Comparison of ENCODE assay signal across 8 mouse cellular contexts in the genomic region with DNA sequence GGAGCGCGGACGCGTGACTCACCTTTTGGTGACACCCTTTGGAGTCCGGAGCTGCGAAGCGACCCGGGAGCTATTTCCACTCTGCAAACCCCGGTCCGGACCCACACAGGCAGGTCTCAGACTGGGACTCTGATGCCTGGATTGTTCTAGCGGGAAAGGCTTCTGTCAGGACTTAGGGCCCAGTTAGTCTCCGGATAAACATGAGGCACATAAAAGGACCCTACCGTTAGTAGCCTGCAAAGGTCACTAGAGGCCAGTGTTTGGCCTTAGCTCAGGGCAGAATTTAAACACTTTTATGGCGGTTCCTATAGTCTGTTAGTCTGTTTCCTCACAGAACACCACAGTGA. TPM values are rescaled to one million over a fixed set of nuclear protein-coding genes. Genes with fewer than 3 reads are reported as not detected.
DNase-seq lines count a peak whose midpoint lies in the region; ATAC-seq lines count a peak whose summit lies in the region.

No protein-coding gene starts in this region.

- 0 out of 2 replicates have a peak overlapping the region, but pooled peaks have one; percentile 10 for H3K27ac ChIP-seq in heart, embryonic 11.5 days (ENCODE audit: low read depth, low read length)
- H3K27ac ChIP-seq in forebrain, embryonic 11.5 days (ENCODE audit: low read depth, low read length) = no peak overlapping the region
- H3K27ac ChIP-seq in neural tube, embryonic 13.5 days (replicated peaks) = no peak overlapping the region

- WGBS in heart, embryonic 11.5 days (ENCODE audit: insufficient replicate concordance) = 4% methylated on average over 14 of the region's 14 CpGs
- under 1% methylated on average over 14 of the region's 14 CpGs for WGBS in forebrain, embryonic 11.5 days
- WGBS in neural tube, embryonic 13.5 days = under 1% methylated on average over 14 of the region's 14 CpGs

- H3K27me3 ChIP-seq in heart, embryonic 11.5 days (ENCODE audit: control insufficient read depth, insufficient read depth, low read length) = peaks cover 40% of the 10 kb centered on the region
- no peaks in the 10 kb centered on the region; the same call in 1 of the 2 replicates for H3K27me3 ChIP-seq in forebrain, embryonic 11.5 days (ENCODE audit: control insufficient read depth, insufficient read depth, low read length)
- H3K27me3 ChIP-seq in neural tube, embryonic 13.5 days = peaks cover 43% of the 10 kb centered on the region

- H3K9ac ChIP-seq in heart, embryonic 11.5 days (ENCODE audit: low read depth, low read length) = peak overlapping the region; percentile 71
- H3K9ac ChIP-seq in forebrain, embryonic 11.5 days (ENCODE audit: low read length) = peak overlapping the region; percentile 84
- peak overlapping the region; percentile 77 for H3K9ac ChIP-seq in neural tube, embryonic 13.5 days

- intact Hi-C loops in heart, postnatal 25 days (cut with DNase I) = loop anchor here (5.0 kb wide), 1 partner anchor 52 kb away; no protein-coding TSS in a partner anchor

- H3K4me2 ChIP-seq in heart, embryonic 11.5 days = peak overlapping the region; percentile 98
- H3K4me2 ChIP-seq in forebrain, embryonic 11.5 days (ENCODE audit: low read depth, low read length, severe bottlenecking) = peak overlapping the region; percentile 91
- H3K4me2 ChIP-seq in neural tube, embryonic 13.5 days = peak overlapping the region; percentile 87

- H3K36me3 ChIP-seq in heart, embryonic 11.5 days (ENCODE audit: control insufficient read depth, insufficient read depth, low read length) = no peaks in the 10 kb centered on the region
- H3K36me3 ChIP-seq in forebrain, embryonic 11.5 days (ENCODE audit: control insufficient read depth, insufficient read depth, low read length) = no peaks in the 10 kb centered on the region
- no peaks in the 10 kb centered on the region for H3K36me3 ChIP-seq in neural tube, embryonic 13.5 days

- H3K4me1 ChIP-seq in heart, embryonic 11.5 days (ENCODE audit: control insufficient read depth, insufficient read depth, low read length) = peaks cover 7% of the 10 kb centered on the region; the same call in 1 of the 2 replicates
- peaks cover 6% of the 10 kb centered on the region; the same call in 1 of the 2 replicates for H3K4me1 ChIP-seq in forebrain, embryonic 11.5 days (replicated peaks; ENCODE audit: control insufficient read depth, insufficient read depth, low read length)
- peaks cover 15% of the 10 kb centered on the region for H3K4me1 ChIP-seq in neural tube, embryonic 13.5 days (replicated peaks)

- no peak for DNase-seq in heart, postnatal 25 days (ENCODE audit: low spot score)
- DNase-seq in ES-CJ7 (ENCODE audit: low read depth, low spot score) (peak; percentile 29), adipocyte (ENCODE audit: low spot score) (no peak)
- no peak for DNase-seq in forebrain, embryonic 11.5 days (ENCODE audit: low spot score)
- DNase-seq in kidney, postnatal 4 days = peak; percentile 44 to 61
- DNase-seq in urinary bladder, adult 18-20 months (ENCODE audit: low spot score in 2 of 2) = no peak

- no peaks in the 10 kb centered on the region for H3K9me3 ChIP-seq in heart, embryonic 11.5 days (replicated peaks; ENCODE audit: control insufficient read depth, low read length)
- H3K9me3 ChIP-seq in forebrain, embryonic 11.5 days (ENCODE audit: control insufficient read depth, low read length) = no peaks in the 10 kb centered on the region
- H3K9me3 ChIP-seq in neural tube, embryonic 13.5 days = no peaks in the 10 kb centered on the region

- peak; percentile 47; the same call in 1 of the 2 replicates for ATAC-seq in heart, embryonic 11.5 days (replicated peaks; ENCODE audit: insufficient number of reproducible peaks, low FRiP score, low TSS enrichment)
- ATAC-seq in forebrain, embryonic 11.5 days (replicated peaks; ENCODE audit: low FRiP score) = peak; percentile 38
- ATAC-seq in neural tube, embryonic 13.5 days (ENCODE audit: low read depth) = peak; percentile 40

- H3K4me3 ChIP-seq in heart, embryonic 11.5 days (ENCODE audit: low read depth, low read length) = peak overlapping the region; percentile 75
- H3K4me3 ChIP-seq in forebrain, embryonic 11.5 days (ENCODE audit: low read depth, low read length) = peak overlapping the region; percentile 79
- H3K4me3 ChIP-seq in neural tube, embryonic 13.5 days = peak overlapping the region; percentile 72

RNA-seq across cellular contexts. Expression of gene Wnt5b, which starts 0.3 kb away (rescaled TPM):
- 6.8 and 7.3 TPM in 2 replicates for polyA plus RNA-seq in heart, embryonic 11.5 days (2014; fragmentation: Nextera tagmentation; extraction: Ambion mirVana)
- total RNA-seq in heart, postnatal 25 days (2021) = 1 to 10 TPM; 3.1 to 3.6 TPM
- 14.5 and 16.1 TPM in 2 replicates for polyA plus RNA-seq in forebrain, embryonic 11.5 days (2014; fragmentation: Nextera tagmentation; extraction: Ambion mirVana)
- polyA plus RNA-seq in neural tube, embryonic 13.5 days (2015; fragmentation: Nextera tagmentation; extraction: Ambion mirVana) = 4.3 and 5.5 TPM in 2 replicates

Comparison
In these comparisons a context has a peak if more than half of its experiments do, and no peak if none do; other contexts are left out.
1. DNase-seq: peak in ES-CJ7 (single experiment) and kidney, postnatal 4 days (2 of 2); none in heart, postnatal 25 days (single experiment), forebrain, embryonic 11.5 days (single experiment), urinary bladder, adult 18-20 months (0 of 2) and adipocyte (single experiment).
2. Peak in every context shown above with its lines, with median percentiles within 50 percentile points of each other: ATAC-seq, H3K4me2 ChIP-seq, H3K4me3 ChIP-seq and H3K9ac ChIP-seq.